Mouse (Mus musculus): ENCODE results near the gene Haus3.

DNA sequence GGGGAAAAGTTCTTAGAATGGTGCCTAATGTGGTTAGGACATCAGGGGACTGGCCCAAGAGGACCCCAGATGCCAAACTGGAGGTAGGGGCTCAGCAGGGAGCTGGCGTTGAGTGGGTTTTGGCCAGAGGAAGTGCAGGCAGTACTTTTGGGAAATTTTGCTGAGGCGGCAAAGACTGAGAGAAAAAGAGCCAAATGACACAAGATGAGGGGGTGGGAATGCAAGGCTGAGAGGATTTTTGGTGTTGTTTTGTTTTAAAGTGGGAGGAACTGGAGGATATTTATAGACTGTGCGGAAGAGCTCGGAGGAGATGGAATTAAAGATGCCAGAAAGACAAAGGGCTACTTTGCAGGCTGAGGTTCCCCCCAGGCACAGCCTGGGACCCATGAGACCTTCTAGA, 1.4 kb upstream of the Haus3 start:
- no peak for TF ChIP-seq CTCF (IDR thresholded peaks at IDR 0.05; ENCODE audit: low read depth, low read length)
- no peak for TF ChIP-seq POLR2A (IDR thresholded peaks at IDR 0.05; ENCODE audit: extremely low read depth, insufficient read depth, low read length)
